Mouse (Mus musculus) liver, embryonic 14.5 days (tissue): ENCODE data around the gene Macf1. TPM values are rescaled to one million over a fixed set of nuclear protein-coding genes. Genes with fewer than 3 reads are reported as not detected.

Experiments used
- ATAC-seq: fragments of 200-750 bp; cut with Nextera tagmentation; 2 replicates; pipeline ENCODE4 v1.8.0; 2017; ENCODE audit warnings: moderate number of reproducible peaks, mild to moderate bottlenecking, moderate library complexity; ENCODE audit not compliant: insufficient read depth
- DNase-seq, 3 experiments: peaks; one replicate each; pipeline ENCODE4 v3.0.0-alpha.2; 2012 to 2013; ENCODE audit warnings: low read depth in 3 of 3, low spot score in 3 of 3
- H3K27ac ChIP-seq: fragments of 300-500 bp; sonication (generic); 2 replicates; pipeline ENCODE4 v1.5.1; 2014; ENCODE audit warnings: moderate library complexity, mild to moderate bottlenecking, control low read depth, inconsistent platforms
- H3K27me3 ChIP-seq: fragments of 300-500 bp; sonication (generic); 2 replicates; pipeline ENCODE4 v1.6.1; 2014; ENCODE audit warnings: mild to moderate bottlenecking, low read length, moderate library complexity; ENCODE audit not compliant: control insufficient read depth, insufficient read depth
- H3K36me3 ChIP-seq: fragments of 300-500 bp; sonication (generic); replicated peaks from 2 replicates; pipeline ENCODE4 v1.6.1; 2014; ENCODE audit warnings: low read depth; ENCODE audit not compliant: control insufficient read depth, insufficient read depth
- H3K4me1 ChIP-seq, 2 experiments: fragments of 200-500 bp in 1 of 2; fragments of 300-500 bp in 1 of 2; sonication (generic) in 1 of 2; replicated peaks; 2 replicates each; pipeline ENCODE4 v1.6.1; 2012 to 2014; ENCODE audit warnings: antibody characterized with exemption in 1 of 2, inconsistent platforms in 1 of 2, low read length in 1 of 2; ENCODE audit not compliant: control insufficient read depth in 2 of 2, insufficient read depth in 2 of 2
- H3K4me2 ChIP-seq: fragments of 300-500 bp; sonication (generic); 2 replicates; pipeline ENCODE4 v1.6.1; 2014; ENCODE audit warnings: low read depth, mild to moderate bottlenecking, control low read depth, moderate library complexity
- H3K4me3 ChIP-seq, 2 experiments: fragments of 200-500 bp in 1 of 2; fragments of 300-500 bp in 1 of 2; sonication (generic) in 1 of 2; 2 replicates each; pipeline ENCODE4 v1.5.1; 2012 to 2014; ENCODE audit warnings: low read depth in 2 of 2, low read length in 2 of 2, mild to moderate bottlenecking in 2 of 2, control low read depth in 1 of 2, inconsistent platforms in 1 of 2, moderate library complexity in 1 of 2; ENCODE audit not compliant: insufficient read depth in 1 of 2
- H3K9ac ChIP-seq: fragments of 300-500 bp; sonication (generic); replicated peaks from 2 replicates; pipeline ENCODE4 v1.6.1; 2014; ENCODE audit warnings: mild to moderate bottlenecking, control low read depth, moderate library complexity
- H3K9me3 ChIP-seq: fragments of 300-500 bp; sonication (generic); 2 replicates; pipeline ENCODE4 v1.6.1; 2016; ENCODE audit warnings: low read length, mixed read lengths; ENCODE audit not compliant: control insufficient read depth
- CTCF ChIP-seq: IDR thresholded peaks from 2 replicates; pipeline ENCODE4 v1.5.1; 2016; ENCODE audit warnings: antibody characterized with exemption, low read depth, control low read depth
- EP300 ChIP-seq: IDR thresholded peaks from 2 replicates; pipeline ENCODE4 v1.6.1; 2016; ENCODE audit warnings: antibody characterized with exemption, low read depth
- WGBS: fragments of 180-500 bp; shearing (Covaris S2); extraction: QIAGEN DNeasy Blood & Tissue Kit; methylation state at CpG from one replicate; pipeline ENCODE4 v1.1.7; 2014; ENCODE audit not compliant: insufficient replicate concordance; 5-methylcytosine and 5-hydroxymethylcytosine counted together
- polyA plus RNA-seq, 2 experiments: library from polyadenylated mRNA; depleted of rRNA in 1 of 2; stranded (reverse) in 1 of 2; unstranded in 1 of 2; fragments of >200 nt; fragmentation: Nextera tagmentation in 1 of 2; extraction: Ambion mirVana in 1 of 2; gene quantifications; 2 replicates each; pipeline versions ENCODE4 v1.2.1 to v1.2.3; 2012 to 2014

Gene Macf1
- polyA plus RNA-seq, 2 experiments = 13.4 to 15.1 TPM

DNA sequence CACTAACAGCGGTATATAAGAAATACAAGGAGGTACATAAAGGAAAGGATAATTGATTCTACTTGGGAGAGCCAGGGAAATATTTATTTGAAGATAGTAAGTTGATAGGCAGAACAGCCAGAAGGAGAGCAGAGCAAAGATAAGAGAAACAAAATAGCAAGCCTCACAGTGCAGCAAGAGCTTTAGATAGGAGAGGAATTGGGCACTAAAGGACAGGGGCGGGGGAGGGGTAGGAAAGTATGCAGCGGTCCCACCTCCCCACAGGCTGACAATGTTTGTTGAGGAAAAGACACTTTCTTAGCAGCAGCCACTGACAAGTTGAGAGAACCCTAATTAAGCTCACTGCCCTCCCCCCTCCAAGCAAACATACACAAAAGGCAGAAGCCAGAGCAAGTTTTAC is 131.5 kb downstream of the Macf1 start:
- 42% methylated on average over 3 of the region's 3 CpGs for WGBS
- H3K4me2 ChIP-seq = no peak overlapping the region
- peak; percentile 15; the same call in 1 of the 2 replicates for TF ChIP-seq EP300
- TF ChIP-seq CTCF = no peak
- no peaks in the 10 kb centered on the region for H3K27me3 ChIP-seq
- no peaks in the 10 kb centered on the region for H3K36me3 ChIP-seq
- peaks cover 3 to 20% of the 10 kb centered on the region in 2 experiments; a peak in 3 of 4 replicates for H3K4me1 ChIP-seq
- peak; percentile 43; the same call in 1 of the 2 replicates for ATAC-seq
- DNase-seq = no peak
- no peaks in the 10 kb centered on the region for H3K9me3 ChIP-seq
- H3K27ac ChIP-seq = no peak overlapping the region
- no peak overlapping the region for H3K4me3 ChIP-seq
- H3K9ac ChIP-seq = peak overlapping the region; percentile 37; the same call in 1 of the 2 replicates

DNA sequence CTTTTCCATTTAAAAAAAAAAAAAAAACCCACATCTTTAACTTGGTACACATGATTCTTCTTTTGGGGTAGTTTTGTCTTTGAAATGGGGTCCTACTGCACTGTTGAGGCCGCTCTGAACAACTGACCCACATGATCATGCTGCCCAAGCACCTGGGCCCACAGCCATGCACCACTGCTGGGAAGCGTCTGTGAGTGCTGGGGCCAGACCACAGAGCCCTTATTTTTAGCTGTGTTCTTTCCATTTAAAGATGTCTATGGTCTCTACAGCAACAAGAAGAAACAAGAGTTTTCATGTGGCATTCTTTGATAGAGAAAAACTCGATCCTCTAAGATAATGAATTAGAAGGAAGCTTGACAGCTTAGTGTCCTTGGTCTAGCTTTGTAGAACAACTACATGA is 135.8 kb downstream of the Macf1 start:
- WGBS = 66% methylated on average over 3 of the region's 3 CpGs
- Histone ChIP-seq H3K27me3 (no peaks in the 10 kb centered on the region), H3K4me3 (no peak overlapping the region), H3K27ac (no peak overlapping the region), H3K4me1 (peaks cover 3 to 8% of the 10 kb centered on the region in 2 experiments; a peak in 3 of 4 replicates), H3K9ac (no peak overlapping the region), H3K4me2 (no peak overlapping the region), H3K9me3 (no peaks in the 10 kb centered on the region), H3K36me3 (no peaks in the 10 kb centered on the region)
- no peak for ATAC-seq
- DNase-seq = no peak
- TF ChIP-seq EP300 = no peak
- TF ChIP-seq CTCF = no peak

GRCm38 (mm10) chr4:123543691-123544090 is 140.5 kb downstream of the Macf1 start:
- Histone ChIP-seq H3K4me2 (no peak overlapping the region), H3K27ac (no peak overlapping the region), H3K36me3 (no peaks in the 10 kb centered on the region), H3K4me3 (no peak overlapping the region), H3K27me3 (no peaks in the 10 kb centered on the region), H3K9me3 (no peaks in the 10 kb centered on the region), H3K4me1 (no peaks in the 10 kb centered on the region), H3K9ac (no peak overlapping the region)
- no peak for TF ChIP-seq EP300
- TF ChIP-seq CTCF = no peak
- no peak for DNase-seq
- no peak for ATAC-seq

- ATAC-seq = 0 out of 2 replicates have a peak, but pooled peaks have one; percentile 28
- no peak overlapping the region for H3K4me3 ChIP-seq
- no peak overlapping the region for H3K4me2 ChIP-seq
- H3K9me3 ChIP-seq = no peaks in the 10 kb centered on the region
- no peaks in the 10 kb centered on the region for H3K4me1 ChIP-seq
- H3K27ac ChIP-seq = no peak overlapping the region
- peak in 2 of 3 experiments; percentile 9 to 17 for DNase-seq
- 59% methylated on average over 1 of the region's 1 CpGs for WGBS
- H3K27me3 ChIP-seq = no peaks in the 10 kb centered on the region
- peak; percentile 70 for TF ChIP-seq CTCF
- no peak for TF ChIP-seq EP300
- H3K36me3 ChIP-seq = no peaks in the 10 kb centered on the region
- H3K9ac ChIP-seq = no peak overlapping the region
Measured at GRCm38 (mm10) chr4:123535271-123535670, 148.9 kb downstream of the Macf1 start.

GRCm38 (mm10) chr4:123532001-123532400 is 152.2 kb downstream of the Macf1 start:
- H3K27me3 ChIP-seq = no peaks in the 10 kb centered on the region
- no peaks in the 10 kb centered on the region for H3K9me3 ChIP-seq
- no peak for DNase-seq
- ATAC-seq = no peak
- no peaks in the 10 kb centered on the region for H3K4me1 ChIP-seq
- H3K9ac ChIP-seq = no peak overlapping the region
- H3K27ac ChIP-seq = no peak overlapping the region
- no peak overlapping the region for H3K4me2 ChIP-seq
- 34% methylated on average over 3 of the region's 3 CpGs for WGBS
- H3K4me3 ChIP-seq = no peak overlapping the region
- TF ChIP-seq EP300 = no peak
- peak; percentile 34 for TF ChIP-seq CTCF
- H3K36me3 ChIP-seq = no peaks in the 10 kb centered on the region
